Mouse (Mus musculus) heart, postnatal 36 days (tissue): ENCODE measurements at regions not wholly inside any gene's neighbourhood (a gene's known extent, or its start where the extent isn't known, plus 50 kb on each side); places are given as distances from the start of the nearest gene placed in this dataset.

ENCODE experiments used
- DNase-seq, 2 experiments: peaks; one replicate each; pipeline ENCODE4 v3.0.0; 2021 to 2022
- intact Hi-C: fragments of 180-260 bp; cut with DNase I; formaldehyde crosslinking; loops from one replicate; pipeline ENCODE4 v1.15.1; 2025

- no peak for DNase-seq
- intact Hi-C loops, result no loop called here
These were observed 527.6 kb downstream of the Adgrl2 start for GRCm38 (mm10) chr3:148462791-148463190.

GRCm38 (mm10) chr3:148448888-148449287, 541.5 kb downstream of the Adgrl2 start:
- DNase-seq, result no peak
- intact Hi-C loops, result no loop called here

GRCm38 (mm10) chr3:148448465-148448864, 541.9 kb downstream of the Adgrl2 start:
- intact Hi-C loops, result no loop called here
- DNase-seq, result no peak

- no peak for DNase-seq
- intact Hi-C loops, result no loop called here
These were observed 543.5 kb downstream of the Adgrl2 start for GRCm38 (mm10) chr3:148446845-148447244.

GRCm38 (mm10) chr3:148443012-148443411, 547.3 kb downstream of the Adgrl2 start:
- intact Hi-C loops, result no loop called here

GRCm38 (mm10) chr3:148434033-148434432, 556.3 kb downstream of the Adgrl2 start:
- intact Hi-C loops, result loop anchor here (10.0 kb wide), 1 partner anchor 551 kb away; no protein-coding TSS in a partner anchor

More at GRCm38 (mm10) chr3:148443012-148443411, 547.3 kb downstream of the Adgrl2 start:
- DNase-seq, result no peak

GRCm38 (mm10) chr3:148429012-148429865, 561.1 kb downstream of the Adgrl2 start:
- DNase-seq, result no peak
- intact Hi-C loops, result no loop called here

More at GRCm38 (mm10) chr3:148434033-148434432, 556.3 kb downstream of the Adgrl2 start:
- DNase-seq, result no peak

- intact Hi-C loops, result no loop called here
- no peak for DNase-seq
These were observed 566.3 kb downstream of the Adgrl2 start for GRCm38 (mm10) chr3:148424089-148424488.

GRCm38 (mm10) chr3:148423383-148423782, 567.0 kb downstream of the Adgrl2 start:
- intact Hi-C loops, result no loop called here
- no peak for DNase-seq

- intact Hi-C loops, result no loop called here
- no peak for DNase-seq
These were observed 567.6 kb downstream of the Adgrl2 start for GRCm38 (mm10) chr3:148422720-148423119.

GRCm38 (mm10) chr3:148422205-148422604, 568.1 kb downstream of the Adgrl2 start:
- no peak for DNase-seq

GRCm38 (mm10) chr3:148420303-148420702, 570.1 kb downstream of the Adgrl2 start:
- intact Hi-C loops, result no loop called here
- no peak for DNase-seq

More at GRCm38 (mm10) chr3:148422205-148422604, 568.1 kb downstream of the Adgrl2 start:
- intact Hi-C loops, result no loop called here

GRCm38 (mm10) chr3:148419462-148420074, 570.8 kb downstream of the Adgrl2 start:
- no peak for DNase-seq
- intact Hi-C loops, result no loop called here

GRCm38 (mm10) chr3:148418067-148418466, 572.3 kb downstream of the Adgrl2 start:
- intact Hi-C loops, result no loop called here
- DNase-seq, result no peak

- DNase-seq, result no peak
- intact Hi-C loops, result no loop called here
These were observed 574.9 kb downstream of the Adgrl2 start for GRCm38 (mm10) chr3:148415443-148415842.

- intact Hi-C loops, result no loop called here
- DNase-seq, result no peak
These were observed 577.3 kb downstream of the Adgrl2 start for GRCm38 (mm10) chr3:148413027-148413426.

GRCm38 (mm10) chr3:148412191-148412590, 578.2 kb downstream of the Adgrl2 start:
- no peak for DNase-seq
- intact Hi-C loops, result no loop called here

GRCm38 (mm10) chr3:148398349-148398748, 592.0 kb downstream of the Adgrl2 start:
- intact Hi-C loops, result no loop called here
- DNase-seq, result no peak

- DNase-seq, result no peak
- intact Hi-C loops, result no loop called here
These were observed 602.8 kb downstream of the Adgrl2 start for GRCm38 (mm10) chr3:148387550-148387949.

GRCm38 (mm10) chr3:148385712-148386111, 604.6 kb downstream of the Adgrl2 start:
- no peak for DNase-seq
- intact Hi-C loops, result no loop called here

GRCm38 (mm10) chr3:148381057-148381456, 609.3 kb downstream of the Adgrl2 start:
- intact Hi-C loops, result no loop called here
- DNase-seq, result no peak

GRCm38 (mm10) chr3:148363331-148363730, 627.0 kb downstream of the Adgrl2 start:
- intact Hi-C loops, result no loop called here

More at GRCm38 (mm10) chr3:148363331-148363730, 627.0 kb downstream of the Adgrl2 start:
- no peak for DNase-seq
